Mouse (Mus musculus) ES-Bruce4 (cell line): ENCODE measurements around the gene Zdhhc14.

Source experiments
- CTCF ChIP-seq: IDR thresholded peaks from one replicate; pipeline ENCODE4 v1.8.1; 2011; ENCODE audit warnings: low read depth, low read length
- EP300 ChIP-seq: IDR thresholded peaks from 2 replicates; pipeline ENCODE4 v1.6.1; 2011; ENCODE audit warnings: low read depth, low read length; ENCODE audit not compliant: insufficient read depth
- POLR2A ChIP-seq: IDR thresholded peaks from one replicate; pipeline ENCODE4 v1.8.1; 2011; ENCODE audit warnings: low read length; ENCODE audit not compliant: insufficient read depth

- TF ChIP-seq CTCF (no peak), POLR2A (no peak), EP300 (no peak)
Observed at GRCm38 (mm10) chr17:5549460-5549859, 57.1 kb downstream of the Zdhhc14 start.
